ENCODE assay signal across 17 mouse cellular contexts in genomic region chr1:180762180-180762579, GRCm38 (mm10). TPM values are rescaled to one million over a fixed set of nuclear protein-coding genes. Genes with fewer than 3 reads are reported as not detected.
DNase-seq lines count a peak whose midpoint lies in the region; ATAC-seq and TF ChIP-seq lines count a peak whose summit lies in the region.
"Had no signal": no experiment of that assay in that cellular context is flagged by ENCODE, and none has a peak within 500 bp of the region (broad histone marks: within the 10 kb centered on the region; RNA-seq: fewer than 3 reads in every experiment).

No protein-coding gene starts in this region.

- H3K4me1 ChIP-seq in bone marrow, adult 2 months (ENCODE audit: control insufficient read depth, insufficient read depth, low read length), result peaks cover 6% of the 10 kb centered on the region
- H3K4me1 ChIP-seq in lung, embryonic 16.5 days (replicated peaks; ENCODE audit: control insufficient read depth, insufficient read depth, low read length), result no peaks in the 10 kb centered on the region; the same call in none of the 2 replicates
- H3K4me1 ChIP-seq in stomach, embryonic 16.5 days (ENCODE audit: control insufficient read depth, insufficient read depth, low read length), result peaks cover 4% of the 10 kb centered on the region; the same call in 1 of the 2 replicates

- TF ChIP-seq CTCF in bone marrow, adult 2 months (IDR thresholded peaks at IDR 0.05; ENCODE audit: control insufficient read depth, insufficient read depth, low read length), result no peak

- no peak overlapping the region for H3K4me3 ChIP-seq in bone marrow, adult 2 months (replicated peaks; ENCODE audit: control insufficient read depth, low read depth, low read length)
- no peak overlapping the region for H3K4me3 ChIP-seq in lung, embryonic 16.5 days (ENCODE audit: low read length)
- no peak overlapping the region for H3K4me3 ChIP-seq in stomach, embryonic 16.5 days (replicated peaks; ENCODE audit: low read length)
- H3K4me3 ChIP-seq: embryonic facial prominence, embryonic 13.5 days; heart, embryonic 13.5 days; kidney, embryonic 15.5 days; layer of hippocampus, adult 2 months; left cerebral cortex, adult 2 months; limb, embryonic 13.5 days had no signal

- no peaks in the 10 kb centered on the region for H3K9me3 ChIP-seq in lung, embryonic 16.5 days (ENCODE audit: control insufficient read depth, low read length)
- H3K9me3 ChIP-seq in stomach, embryonic 16.5 days (replicated peaks; ENCODE audit: control insufficient read depth, low read length), result no peaks in the 10 kb centered on the region
- H3K9me3 ChIP-seq: embryonic facial prominence, embryonic 13.5 days; heart, embryonic 13.5 days; kidney, embryonic 15.5 days; limb, embryonic 13.5 days had no signal

- H3K4me2 ChIP-seq in lung, embryonic 16.5 days (ENCODE audit: low read depth, low read length), result no peak overlapping the region
- H3K4me2 ChIP-seq in stomach, embryonic 16.5 days (ENCODE audit: low read depth, low read length), result no peak overlapping the region
- H3K4me2 ChIP-seq: embryonic facial prominence, embryonic 13.5 days; heart, embryonic 13.5 days; lung, embryonic 14.5 days had no signal

- WGBS in bone marrow, adult 2 months, result 77% methylated on average over 11 of the region's 11 CpGs
- WGBS in lung, embryonic 16.5 days, result 57% methylated on average over 11 of the region's 11 CpGs
- 61% methylated on average over 11 of the region's 11 CpGs for WGBS in stomach, embryonic 16.5 days

- no peaks in the 10 kb centered on the region for H3K27me3 ChIP-seq in lung, embryonic 16.5 days (ENCODE audit: control insufficient read depth, insufficient read depth, low read depth, low read length)
- no peaks in the 10 kb centered on the region for H3K27me3 ChIP-seq in stomach, embryonic 16.5 days (ENCODE audit: control insufficient read depth, insufficient read depth, low read length)
- H3K27me3 ChIP-seq: limb, embryonic 13.5 days had no signal

- H3K27ac ChIP-seq in bone marrow, adult 2 months (ENCODE audit: control insufficient read depth, insufficient read depth, low read depth, low read length, poor library complexity), result peak overlapping the region; percentile 75; the same call in 1 of the 2 replicates
- no peak overlapping the region for H3K27ac ChIP-seq in lung, embryonic 16.5 days (ENCODE audit: low read length)
- H3K27ac ChIP-seq in stomach, embryonic 16.5 days (ENCODE audit: low read length), result peak overlapping the region; percentile 74
- H3K27ac ChIP-seq: embryonic facial prominence, embryonic 13.5 days; heart, embryonic 13.5 days; kidney, embryonic 15.5 days; layer of hippocampus, adult 2 months; left cerebral cortex, adult 2 months; limb, embryonic 13.5 days had no signal

- DNase-seq in kidney, postnatal 10 days, result peak; percentile 23
- no peak for DNase-seq in kidney, adult 18-20 months
- no peak for DNase-seq in spleen, postnatal 36 days (ENCODE audit: low spot score in 2 of 2)
- DNase-seq: adrenal gland, postnatal 10 days; heart, postnatal 4 days; lung, embryonic 14.5 days; thymus, postnatal 25 days had no signal

- ATAC-seq in lung, embryonic 16.5 days (ENCODE audit: low read depth), result peak; percentile 37; the same call in 1 of the 2 replicates
- ATAC-seq in stomach, embryonic 16.5 days (ENCODE audit: insufficient read depth, low FRiP score), result no peak
- no peak for ATAC-seq in cerebellum, adult (ENCODE audit: insufficient number of reproducible peaks, low FRiP score, low TSS enrichment)

- H3K36me3 ChIP-seq in lung, embryonic 16.5 days (ENCODE audit: control insufficient read depth, insufficient read depth, low read length), result no peaks in the 10 kb centered on the region
- H3K36me3 ChIP-seq in stomach, embryonic 16.5 days (ENCODE audit: control insufficient read depth, insufficient read depth, low read length), result no peaks in the 10 kb centered on the region
- H3K36me3 ChIP-seq: embryonic facial prominence, embryonic 13.5 days; heart, embryonic 13.5 days; kidney, embryonic 15.5 days; limb, embryonic 13.5 days had no signal

- TF ChIP-seq POLR2A in bone marrow, adult 2 months (IDR thresholded peaks at IDR 0.05; ENCODE audit: borderline replicate concordance, control insufficient read depth, low read depth, low read length), result no peak

- no peak overlapping the region for H3K9ac ChIP-seq in lung, embryonic 16.5 days (ENCODE audit: low read length)
- no peak overlapping the region for H3K9ac ChIP-seq in stomach, embryonic 16.5 days (ENCODE audit: low read length)
- H3K9ac ChIP-seq: embryonic facial prominence, embryonic 13.5 days; heart, embryonic 13.5 days; kidney, embryonic 15.5 days; limb, embryonic 13.5 days; lung, embryonic 14.5 days had no signal

RNA-seq across cellular contexts. Expression of gene Acbd3, which starts 36.3 kb away (rescaled TPM):
- 11.7 and 16.1 TPM in 2 replicates for polyA plus RNA-seq in bone marrow, adult 2 months (2011; ENCODE audit: insufficient read depth, insufficient read length, low replicate concordance, missing spikeins)
- 20.7 and 21.2 TPM in 2 replicates for polyA plus RNA-seq in lung, embryonic 16.5 days (2015; fragmentation: Nextera tagmentation; extraction: Ambion mirVana)
- 19.2 and 21.0 TPM in 2 replicates for polyA plus RNA-seq in stomach, embryonic 16.5 days (2015; fragmentation: Nextera tagmentation; extraction: Ambion mirVana)

RNA-seq across cellular contexts. Expression of gene H3f3a, which starts 51.6 kb away (rescaled TPM):
- 682 and 801 TPM in 2 replicates for polyA plus RNA-seq in bone marrow, adult 2 months (2011; ENCODE audit: insufficient read depth, insufficient read length, low replicate concordance, missing spikeins)
- polyA plus RNA-seq in lung, embryonic 16.5 days (2015; fragmentation: Nextera tagmentation; extraction: Ambion mirVana), result 2,527 and 2,659 TPM in 2 replicates
- 1,948 and 2,131 TPM in 2 replicates for polyA plus RNA-seq in stomach, embryonic 16.5 days (2015; fragmentation: Nextera tagmentation; extraction: Ambion mirVana)
